Mouse (Mus musculus) lung, postnatal 0 days (tissue): ENCODE data around the gene Ccdc107.

ENCODE experiments used
- CTCF ChIP-seq: IDR thresholded peaks from 2 replicates; pipeline ENCODE4 v1.5.1; 2016; ENCODE audit warnings: antibody characterized with exemption, mild to moderate bottlenecking
- EP300 ChIP-seq: IDR thresholded peaks from 2 replicates; pipeline ENCODE4 v1.6.1; 2016; ENCODE audit warnings: antibody characterized with exemption, mild to moderate bottlenecking, control low read depth

DNA sequence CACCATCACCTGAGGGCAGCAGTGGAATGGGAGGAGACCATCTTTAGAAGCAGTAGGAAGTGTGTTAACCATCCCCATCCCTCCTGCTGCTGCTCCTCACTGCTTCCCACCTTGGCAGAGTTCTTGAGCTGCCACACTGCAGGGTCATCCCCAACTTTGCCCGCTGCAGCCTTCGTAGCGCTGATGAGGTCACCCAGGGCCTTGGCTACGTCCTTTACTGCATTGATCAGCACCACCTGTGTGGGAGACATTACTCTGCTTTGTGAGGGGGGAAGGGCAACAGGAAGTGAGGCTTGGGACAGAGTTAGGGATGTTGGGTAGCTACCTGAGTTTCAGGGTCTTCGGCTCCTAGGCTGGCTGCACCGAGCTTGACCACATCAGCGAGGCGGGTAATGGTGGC is 42.9 kb downstream of the Ccdc107 start:
- TF ChIP-seq CTCF (no peak), EP300 (no peak)
